Mouse (Mus musculus): ENCODE measurements around the gene Lrrc2. TPM values are rescaled to one million over a fixed set of nuclear protein-coding genes. Genes with fewer than 3 reads are reported as not detected.
A peak's percentile ranks its signal among the peaks of the same experiment; 100 is the strongest.

The Lrrc2 gene
- polyA plus RNA-seq, 1 experiment: 11.9 TPM

DNA sequence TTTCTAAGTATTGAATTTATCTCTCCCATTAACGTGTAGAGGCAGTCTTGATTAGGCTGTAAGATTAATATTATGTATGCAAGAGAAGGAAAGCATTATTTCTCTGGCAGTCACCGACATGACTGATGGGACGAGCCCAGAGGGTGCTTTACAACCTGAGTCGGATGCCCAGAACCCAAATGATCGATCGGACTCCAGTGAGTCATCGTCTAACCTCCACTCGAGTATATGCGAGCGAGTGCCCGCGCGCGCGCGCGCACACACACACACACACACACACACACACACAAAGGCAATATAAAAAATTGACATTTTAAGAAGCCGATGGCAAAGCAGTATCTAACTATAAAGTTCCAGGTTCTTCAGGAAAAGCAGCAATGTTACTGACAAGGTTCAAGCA, 6.0 kb upstream of the Lrrc2 start:
- no peaks in the 10 kb centered on the region for H3K9me3 ChIP-seq (replicated peaks; ENCODE audit: control insufficient read depth, insufficient read depth, low read length, poor library complexity, severe bottlenecking)
- TF ChIP-seq POLR2A (IDR thresholded peaks at IDR 0.05; ENCODE audit: insufficient read depth, low read length): no peak
- TF ChIP-seq EP300 (IDR thresholded peaks at IDR 0.05; ENCODE audit: insufficient read depth, low read depth, low read length): no peak
- TF ChIP-seq CTCF (IDR thresholded peaks at IDR 0.05; ENCODE audit: low read depth, low read length): no peak
- H3K4me1 ChIP-seq (ENCODE audit: control insufficient read depth, insufficient read depth, low read length): no peaks in the 10 kb centered on the region
- peaks cover 31% of the 10 kb centered on the region for H3K36me3 ChIP-seq (ENCODE audit: control insufficient read depth, insufficient read depth, low read length, poor library complexity, severe bottlenecking)
- peak overlapping the region; percentile 87 for H3K4me3 ChIP-seq (ENCODE audit: low read depth, low read length)
- peak overlapping the region; percentile 97 for H3K27ac ChIP-seq (ENCODE audit: insufficient read depth, low read length)
- peak overlapping the region; percentile 76 for H3K9ac ChIP-seq (ENCODE audit: low read depth, poor library complexity, severe bottlenecking)
- H3K27me3 ChIP-seq (ENCODE audit: control insufficient read depth, insufficient read depth, low read length, poor library complexity, severe bottlenecking): no peaks in the 10 kb centered on the region

DNA sequence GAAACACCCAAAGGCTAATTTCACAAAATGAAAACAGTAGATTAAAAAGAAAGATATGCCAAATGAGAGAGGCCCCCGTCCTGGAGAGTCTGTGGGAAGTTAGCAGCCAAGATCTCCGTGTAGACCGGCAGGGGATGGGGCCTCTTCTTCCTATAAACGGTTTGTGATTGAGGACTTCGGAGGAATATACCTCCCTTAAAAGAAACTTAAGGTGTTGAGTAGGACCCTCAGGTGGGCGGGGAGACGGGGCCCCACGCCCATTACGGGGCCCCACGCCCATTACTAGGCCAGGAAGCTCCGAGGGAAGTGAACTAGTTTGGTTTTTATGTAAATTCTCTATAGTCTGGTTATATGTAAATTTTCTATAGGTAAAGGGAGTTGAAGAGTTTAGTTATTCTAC, 5.4 kb upstream of the Lrrc2 start, which contains the start of gene Tdgf1:
Gene Tdgf1, minus strand, starts transcription at position 233 of the 400 bp plus-strand sequence.
- Histone ChIP-seq H3K4me3 (ENCODE audit: low read depth, low read length) (peak within 1 kb of the TSS; percentile 87), H3K4me1 (ENCODE audit: control insufficient read depth, insufficient read depth, low read length) (peaks cover 2% of the 10 kb centered on the region), H3K27ac (ENCODE audit: insufficient read depth, low read length) (peak within 1 kb of the TSS; percentile 97), H3K9ac (ENCODE audit: low read depth, poor library complexity, severe bottlenecking) (peak within 1 kb of the TSS; percentile 76), H3K9me3 (replicated peaks; ENCODE audit: control insufficient read depth, insufficient read depth, low read length, poor library complexity, severe bottlenecking) (no peaks in the 10 kb centered on the region), H3K27me3 (ENCODE audit: control insufficient read depth, insufficient read depth, low read length, poor library complexity, severe bottlenecking) (no peaks in the 10 kb centered on the region), H3K36me3 (ENCODE audit: control insufficient read depth, insufficient read depth, low read length, poor library complexity, severe bottlenecking) (peaks cover 25% of the 10 kb centered on the region)
- TF ChIP-seq POLR2A (IDR thresholded peaks at IDR 0.05; ENCODE audit: insufficient read depth, low read length) (peak; percentile 61), CTCF (IDR thresholded peaks at IDR 0.05; ENCODE audit: low read depth, low read length) (no peak), EP300 (IDR thresholded peaks at IDR 0.05; ENCODE audit: insufficient read depth, low read depth, low read length) (peak; percentile 86)

DNA sequence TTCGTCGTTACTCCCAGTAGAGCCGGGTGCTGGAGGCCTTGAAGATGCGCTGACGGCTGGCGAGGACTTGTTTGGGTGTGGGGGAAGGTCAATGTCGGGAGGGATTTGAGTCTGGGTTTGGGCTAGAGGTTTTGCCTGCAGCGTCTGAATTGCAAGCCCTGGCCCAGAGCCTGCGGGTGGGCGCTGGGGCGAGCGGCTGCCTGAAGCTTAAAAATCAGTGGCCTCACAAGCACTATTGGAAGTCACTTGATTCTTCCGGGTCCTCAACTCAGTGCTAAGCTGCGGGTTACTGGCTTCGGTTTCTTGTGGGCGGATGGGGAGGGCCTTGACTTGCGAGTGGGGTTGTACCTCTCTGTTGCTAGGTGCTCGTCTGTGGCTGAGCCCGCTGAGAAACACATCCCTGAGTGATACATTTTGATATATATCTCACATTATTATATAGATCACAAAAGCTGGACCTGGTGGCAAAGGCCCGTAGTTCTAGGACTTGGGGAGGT, 4.7 kb upstream of the Lrrc2 start:
- Histone ChIP-seq H3K9me3 (replicated peaks; ENCODE audit: control insufficient read depth, insufficient read depth, low read length, poor library complexity, severe bottlenecking) (no peaks in the 10 kb centered on the region), H3K9ac (ENCODE audit: low read depth, poor library complexity, severe bottlenecking) (peak overlapping the region; percentile 76), H3K27me3 (ENCODE audit: control insufficient read depth, insufficient read depth, low read length, poor library complexity, severe bottlenecking) (no peaks in the 10 kb centered on the region), H3K27ac (ENCODE audit: insufficient read depth, low read length) (peak overlapping the region; percentile 97), H3K4me3 (ENCODE audit: low read depth, low read length) (peak overlapping the region; percentile 79), H3K36me3 (ENCODE audit: control insufficient read depth, insufficient read depth, low read length, poor library complexity, severe bottlenecking) (peaks cover 18% of the 10 kb centered on the region), H3K4me1 (ENCODE audit: control insufficient read depth, insufficient read depth, low read length) (peaks cover 2% of the 10 kb centered on the region)
- TF ChIP-seq POLR2A (IDR thresholded peaks at IDR 0.05; ENCODE audit: insufficient read depth, low read length) (no peak), EP300 (IDR thresholded peaks at IDR 0.05; ENCODE audit: insufficient read depth, low read depth, low read length) (peak; percentile 87)

DNA sequence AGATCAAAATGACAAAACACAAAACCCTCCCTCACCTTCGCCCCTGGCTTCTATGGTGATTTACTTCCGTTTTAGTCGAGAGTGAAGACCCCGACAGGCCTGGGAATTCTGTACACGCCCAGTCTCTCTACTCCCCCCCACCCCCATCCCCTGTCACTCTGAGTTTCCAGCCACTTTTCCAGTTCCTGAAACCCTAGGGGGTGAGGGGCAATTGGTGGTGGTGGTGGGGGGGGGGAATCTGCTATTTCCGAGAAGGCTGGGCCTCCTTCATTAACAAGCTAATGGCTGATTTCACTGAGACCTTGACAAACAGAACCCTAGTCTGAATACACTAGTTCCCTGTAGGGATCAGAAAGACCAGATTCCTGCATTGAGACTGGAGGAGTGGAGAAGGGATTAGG, 4.1 kb upstream of the Lrrc2 start:
- Histone ChIP-seq H3K27me3 (ENCODE audit: control insufficient read depth, insufficient read depth, low read length, poor library complexity, severe bottlenecking) (no peaks in the 10 kb centered on the region), H3K36me3 (ENCODE audit: control insufficient read depth, insufficient read depth, low read length, poor library complexity, severe bottlenecking) (peaks cover 13% of the 10 kb centered on the region), H3K9ac (ENCODE audit: low read depth, poor library complexity, severe bottlenecking) (peak overlapping the region; percentile 76), H3K4me3 (ENCODE audit: low read depth, low read length) (peak overlapping the region; percentile 79), H3K27ac (ENCODE audit: insufficient read depth, low read length) (peak overlapping the region; percentile 100), H3K4me1 (ENCODE audit: control insufficient read depth, insufficient read depth, low read length) (peaks cover 4% of the 10 kb centered on the region), H3K9me3 (replicated peaks; ENCODE audit: control insufficient read depth, insufficient read depth, low read length, poor library complexity, severe bottlenecking) (no peaks in the 10 kb centered on the region)
- TF ChIP-seq EP300 (IDR thresholded peaks at IDR 0.05; ENCODE audit: insufficient read depth, low read depth, low read length) (peak; percentile 99), POLR2A (IDR thresholded peaks at IDR 0.05; ENCODE audit: insufficient read depth, low read length) (no peak), CTCF (IDR thresholded peaks at IDR 0.05; ENCODE audit: low read depth, low read length) (no peak)

DNA sequence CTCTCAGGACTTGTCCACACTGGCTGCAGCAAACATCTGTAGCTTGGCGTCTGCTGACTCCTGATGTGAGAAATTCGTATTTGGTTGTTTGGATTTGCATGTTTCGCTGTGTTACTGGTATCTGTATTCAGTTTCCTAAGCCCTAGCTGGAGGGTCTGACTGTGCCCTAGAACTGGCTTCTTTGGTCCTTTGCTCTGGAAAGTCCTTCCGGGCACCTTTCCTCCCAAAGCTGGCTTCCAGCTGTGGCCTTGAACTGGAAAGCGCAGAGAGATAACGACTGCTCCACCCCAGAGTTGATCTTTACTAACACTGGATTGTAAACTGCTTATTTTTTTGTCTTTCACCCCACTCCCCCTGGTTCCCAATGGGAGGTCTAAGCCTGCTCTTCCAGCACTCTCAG, 3.4 kb upstream of the Lrrc2 start:
- Histone ChIP-seq H3K27ac (ENCODE audit: insufficient read depth, low read length) (peak overlapping the region; percentile 100), H3K4me1 (ENCODE audit: control insufficient read depth, insufficient read depth, low read length) (peaks cover 4% of the 10 kb centered on the region), H3K36me3 (ENCODE audit: control insufficient read depth, insufficient read depth, low read length, poor library complexity, severe bottlenecking) (peaks cover 7% of the 10 kb centered on the region), H3K27me3 (ENCODE audit: control insufficient read depth, insufficient read depth, low read length, poor library complexity, severe bottlenecking) (no peaks in the 10 kb centered on the region), H3K9ac (ENCODE audit: low read depth, poor library complexity, severe bottlenecking) (peak overlapping the region; percentile 57), H3K9me3 (replicated peaks; ENCODE audit: control insufficient read depth, insufficient read depth, low read length, poor library complexity, severe bottlenecking) (no peaks in the 10 kb centered on the region), H3K4me3 (ENCODE audit: low read depth, low read length) (peak overlapping the region; percentile 59)
- TF ChIP-seq EP300 (IDR thresholded peaks at IDR 0.05; ENCODE audit: insufficient read depth, low read depth, low read length): peak; percentile 99
- no peak for TF ChIP-seq CTCF (IDR thresholded peaks at IDR 0.05; ENCODE audit: low read depth, low read length)
- TF ChIP-seq POLR2A (IDR thresholded peaks at IDR 0.05; ENCODE audit: insufficient read depth, low read length): no peak

DNA sequence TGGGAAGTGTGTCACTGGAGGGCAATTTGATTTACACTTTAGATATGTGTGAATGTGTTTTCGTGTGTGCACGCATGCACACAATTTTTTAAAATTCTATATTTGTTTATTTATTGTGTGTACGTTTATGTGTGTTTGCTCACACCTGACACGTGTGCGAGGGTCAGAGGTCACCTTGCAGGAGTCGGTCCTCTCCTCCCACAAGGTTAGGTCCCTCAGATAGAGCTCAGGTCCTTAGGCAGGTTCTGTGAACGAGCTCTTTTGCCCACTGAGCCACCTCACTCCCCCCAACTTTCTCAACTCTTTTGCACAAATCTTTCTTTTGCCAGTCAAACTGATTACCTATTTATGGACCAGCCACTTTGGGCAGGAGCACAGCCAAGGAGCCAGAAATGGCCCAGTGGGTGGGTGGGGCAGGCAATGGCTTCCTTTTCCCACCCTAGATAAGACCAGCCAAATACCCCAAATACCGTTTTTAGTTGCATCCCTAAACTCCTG, 2.5 kb upstream of the Lrrc2 start:
- peak overlapping the region; percentile 57; the same call in 1 of the 2 replicates for H3K9ac ChIP-seq (ENCODE audit: low read depth, poor library complexity, severe bottlenecking)
- H3K36me3 ChIP-seq (ENCODE audit: control insufficient read depth, insufficient read depth, low read length, poor library complexity, severe bottlenecking): no peaks in the 10 kb centered on the region; the same call in none of the 2 replicates
- no peak for TF ChIP-seq CTCF (IDR thresholded peaks at IDR 0.05; ENCODE audit: low read depth, low read length)
- TF ChIP-seq EP300 (IDR thresholded peaks at IDR 0.05; ENCODE audit: insufficient read depth, low read depth, low read length): peak; percentile 79
- H3K4me3 ChIP-seq (ENCODE audit: low read depth, low read length): no peak overlapping the region
- peak overlapping the region; percentile 93 for H3K27ac ChIP-seq (ENCODE audit: insufficient read depth, low read length)
- H3K27me3 ChIP-seq (ENCODE audit: control insufficient read depth, insufficient read depth, low read length, poor library complexity, severe bottlenecking): no peaks in the 10 kb centered on the region
- H3K9me3 ChIP-seq (replicated peaks; ENCODE audit: control insufficient read depth, insufficient read depth, low read length, poor library complexity, severe bottlenecking): no peaks in the 10 kb centered on the region
- peaks cover 4% of the 10 kb centered on the region for H3K4me1 ChIP-seq (ENCODE audit: control insufficient read depth, insufficient read depth, low read length)
